Mouse (Mus musculus) cerebellum, adult (tissue): ENCODE measurements around the gene Kiss1r.
A peak's percentile ranks its signal among the peaks of the same experiment; 100 is the strongest.
"Not testable (repeated sequence)": the region's sequence is repeated elsewhere in the genome, so short reads cannot be mapped to it uniquely, and the experiment has no call there.

ENCODE experiments used
- ATAC-seq: cut with Nextera tagmentation; 2 replicates; pipeline ENCODE4 v1.9.2; 2017; ENCODE audit warnings: mild to moderate bottlenecking, moderate library complexity, mixed read lengths; ENCODE audit not compliant: insufficient number of reproducible peaks, low FRiP score, low TSS enrichment

Gene Kiss1r

DNA sequence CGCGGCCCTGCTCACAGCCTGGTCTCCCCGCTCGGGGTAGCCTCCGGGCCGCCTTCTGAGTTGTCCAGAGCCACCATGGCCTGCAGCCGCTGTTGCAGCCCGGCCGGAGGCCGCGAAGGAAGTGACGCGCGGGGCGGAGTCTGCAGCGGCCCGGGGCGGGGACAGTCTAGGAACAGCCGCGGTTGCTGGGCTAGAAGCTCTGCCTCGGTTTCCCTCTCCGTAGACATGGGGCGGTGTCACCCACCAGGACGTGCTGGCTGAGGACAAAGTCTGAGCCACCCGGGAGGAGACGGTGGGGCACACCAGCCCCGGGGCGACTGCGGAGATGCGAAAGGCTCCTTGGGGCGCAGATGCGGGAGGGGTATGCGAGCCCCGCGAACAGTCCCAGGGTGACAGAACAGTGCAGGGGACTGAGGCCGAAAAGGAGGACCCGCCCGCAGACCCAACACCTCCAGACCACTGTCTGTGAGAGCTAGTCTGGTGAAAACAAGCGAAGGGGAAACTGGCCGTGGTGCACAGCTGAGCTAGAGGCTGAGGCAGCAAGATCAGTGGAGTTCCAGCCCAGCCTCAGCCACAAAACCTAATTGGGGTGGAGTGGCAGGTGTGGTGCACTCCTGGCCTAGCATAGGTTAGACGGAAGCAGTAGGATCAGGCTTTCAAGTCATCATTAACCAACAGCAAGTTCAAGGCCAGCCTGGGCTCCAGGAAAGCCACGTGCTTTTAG, at the start of gene Kiss1r:
Gene Kiss1r (plus strand): TSS at position 164 of the 724 bp plus-strand sequence.
- peak; percentile 69 for ATAC-seq

DNA sequence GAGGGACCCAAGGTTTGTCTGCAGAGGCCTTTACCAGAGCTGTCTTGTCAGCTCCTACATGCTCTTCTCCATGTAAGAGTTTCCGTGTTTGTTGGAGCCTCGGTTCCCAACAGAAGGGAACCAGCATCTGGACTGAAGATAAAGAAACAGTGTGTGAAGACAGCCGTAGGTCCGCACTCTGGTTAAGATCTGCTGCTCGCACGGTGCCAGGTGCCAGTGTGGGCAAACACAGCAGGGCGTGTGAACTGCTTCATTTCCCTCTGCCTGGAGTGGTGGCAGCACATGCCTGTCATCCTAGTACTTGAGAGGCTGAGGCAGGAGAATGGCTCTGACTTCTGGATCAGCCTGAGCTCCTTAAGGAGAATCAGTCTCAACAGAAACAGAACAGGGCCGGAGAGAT, 44.9 kb upstream of the Kiss1r start:
- ATAC-seq: no peak

DNA sequence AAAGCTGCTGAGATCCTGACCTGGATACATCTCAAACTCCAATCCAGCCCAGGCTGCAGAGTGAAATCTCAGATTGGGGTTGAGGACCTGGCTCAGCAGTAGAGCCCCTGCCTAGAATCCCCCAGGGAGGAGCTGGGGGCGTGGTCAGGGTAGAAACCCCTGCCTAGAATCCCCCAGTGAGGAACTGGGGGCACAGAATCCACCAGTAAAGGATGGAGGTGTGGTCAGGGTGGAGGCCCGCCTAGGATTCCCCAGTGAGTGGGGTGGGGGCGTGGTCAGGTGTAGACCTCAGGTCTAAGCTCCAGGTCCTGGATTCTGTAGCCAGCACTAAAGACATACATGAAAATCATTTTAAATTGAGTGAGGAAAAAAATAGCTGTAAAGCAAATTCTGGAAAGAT, 43.9 kb upstream of the Kiss1r start:
- ATAC-seq: no peak

- ATAC-seq: no peak
These were observed 43.5 kb upstream of the Kiss1r start for GRCm38 (mm10) chr10:79873313-79873712.

DNA sequence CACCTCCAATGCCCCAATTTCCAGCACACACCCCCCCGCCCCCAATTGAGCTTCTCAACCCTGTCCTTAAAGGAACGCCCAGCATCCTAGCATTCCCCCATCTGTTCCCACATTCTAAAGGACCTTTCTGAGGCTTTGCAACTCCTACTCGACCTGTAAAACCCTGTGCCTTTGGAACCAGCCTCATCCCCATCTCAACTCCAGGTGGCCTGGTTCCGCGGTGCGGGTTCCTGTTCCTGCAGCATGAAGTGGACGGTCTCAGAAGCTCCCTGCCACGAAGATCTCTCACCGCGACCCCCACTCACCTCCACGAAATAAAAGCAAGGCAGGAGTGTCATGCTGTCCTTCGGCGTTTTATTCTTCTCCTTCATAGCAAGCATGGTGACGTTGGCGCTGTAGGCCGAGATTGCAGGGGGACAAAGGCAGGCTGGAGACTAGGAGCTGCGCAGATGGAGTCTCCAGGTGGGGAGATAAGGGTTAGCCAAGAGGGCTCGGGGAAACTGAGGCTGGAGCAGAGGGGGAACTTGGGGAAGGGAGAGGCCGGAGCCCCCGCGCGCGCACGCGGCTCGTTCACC, 43.0 kb upstream of the Kiss1r start:
- ATAC-seq: no peak

GRCm38 (mm10) chr10:79874290-79874862, 42.4 kb upstream of the Kiss1r start, which contains the start of the genes Prtn3 and Plppr3:
TSS of gene Prtn3 (plus strand) at chr10:79874476.
TSS of gene Plppr3 (minus strand) at chr10:79874634.
- ATAC-seq: peak; percentile 45; the same call in 1 of the 2 replicates

GRCm38 (mm10) chr10:79877174-79877573, 39.6 kb upstream of the Kiss1r start:
- ATAC-seq: no peak

DNA sequence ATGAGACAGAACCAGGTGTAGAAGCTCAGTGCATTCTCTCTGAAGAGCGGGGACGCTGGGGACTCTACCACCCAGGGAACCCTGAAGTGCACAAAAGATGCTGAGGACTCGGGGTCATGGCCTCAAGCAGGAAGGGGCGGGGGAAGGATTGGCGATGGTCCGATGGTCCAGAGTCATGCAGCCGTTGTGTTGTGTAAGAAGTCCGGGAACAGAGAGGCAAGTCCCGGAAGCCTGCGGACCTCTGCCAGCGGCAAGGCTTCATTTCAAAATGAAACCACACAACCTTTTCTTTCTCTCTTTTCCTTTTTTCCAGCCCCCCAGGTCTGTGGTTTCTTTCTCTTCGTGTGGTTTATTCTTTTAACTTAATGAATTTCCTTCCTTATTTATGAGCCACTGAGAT, 39.0 kb upstream of the Kiss1r start:
- ATAC-seq: no peak

GRCm38 (mm10) chr10:79879527-79879926, 37.2 kb upstream of the Kiss1r start:
- no peak for ATAC-seq

DNA sequence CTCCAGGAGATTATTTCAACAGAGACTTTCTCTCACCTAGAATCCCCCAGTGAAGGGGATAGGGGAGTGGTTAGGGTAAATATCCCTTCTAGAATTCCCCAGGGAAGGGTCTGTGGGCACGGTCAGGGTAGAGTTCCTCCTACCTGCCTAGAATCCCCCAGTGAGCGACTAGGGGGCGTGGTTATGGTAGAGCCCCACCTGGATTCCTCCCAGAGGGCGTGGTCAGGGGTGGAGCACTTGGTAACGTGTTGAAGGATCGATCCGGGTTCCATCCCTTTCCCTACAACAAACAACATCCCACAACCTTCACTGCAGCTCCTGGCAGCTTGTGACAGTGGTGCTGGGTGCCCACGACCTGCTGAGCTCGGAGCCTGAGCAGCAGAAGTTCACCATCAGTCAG, 36.0 kb upstream of the Kiss1r start:
- ATAC-seq: no peak

DNA sequence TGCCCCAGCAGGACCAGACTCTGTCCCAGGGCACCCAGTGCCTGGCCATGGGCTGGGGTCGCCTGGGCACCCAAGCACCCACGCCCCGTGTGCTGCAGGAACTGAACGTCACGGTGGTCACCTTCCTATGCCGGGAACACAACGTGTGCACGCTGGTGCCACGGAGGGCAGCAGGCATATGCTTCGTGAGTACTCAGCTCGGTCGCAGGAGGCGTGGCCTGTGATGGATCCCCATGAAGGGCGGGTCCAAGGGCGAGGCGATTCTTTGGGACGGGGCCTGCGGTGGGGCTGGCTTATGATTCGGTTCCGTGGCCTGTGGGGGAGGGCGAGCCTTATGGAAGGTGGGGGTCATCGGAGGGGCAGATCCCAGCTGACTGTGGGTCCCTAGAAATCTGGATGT, 34.8 kb upstream of the Kiss1r start:
- no peak for ATAC-seq

DNA sequence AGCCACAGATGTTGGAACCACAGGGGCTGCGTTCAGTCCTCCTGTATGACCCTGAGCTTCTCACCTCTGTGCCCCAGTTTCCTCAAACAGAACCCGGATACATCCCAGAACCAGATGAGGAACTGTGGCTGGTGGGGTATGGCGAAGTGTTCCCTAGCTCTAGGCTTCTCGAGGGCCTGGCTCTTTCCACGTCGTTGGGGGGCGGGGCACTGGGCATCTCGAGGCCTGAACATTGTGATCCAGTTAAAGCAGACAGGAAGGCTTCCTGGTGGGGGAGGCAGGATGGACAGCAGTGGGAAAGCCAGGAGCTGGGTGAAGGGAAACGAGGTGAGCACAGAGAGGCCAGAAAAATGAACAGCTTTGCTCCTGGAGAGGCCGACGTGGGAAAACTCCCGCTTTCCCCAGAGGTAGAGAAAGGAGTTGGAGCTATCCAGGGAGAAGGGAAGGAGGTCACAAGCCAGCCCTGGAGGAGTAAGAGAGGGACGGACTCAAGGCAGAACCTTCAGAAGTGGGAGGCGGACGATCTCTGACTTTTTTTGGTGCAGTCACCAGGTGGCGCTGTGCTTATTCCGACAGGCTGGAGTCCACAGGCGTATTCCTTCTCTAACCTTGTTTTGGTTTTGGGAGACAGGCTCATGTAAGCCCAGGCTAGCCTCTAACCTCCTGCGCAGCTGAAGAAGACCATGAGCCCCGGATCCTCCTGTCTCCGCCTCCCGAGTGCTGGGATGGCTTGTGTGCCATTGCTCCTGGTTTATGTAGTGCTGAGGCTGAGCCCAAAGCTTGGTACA, 33.3 kb upstream of the Kiss1r start:
- ATAC-seq: peak; percentile 64; the same call in 1 of the 2 replicates

GRCm38 (mm10) chr10:79884446-79884845, 32.3 kb upstream of the Kiss1r start:
- no peak for ATAC-seq

DNA sequence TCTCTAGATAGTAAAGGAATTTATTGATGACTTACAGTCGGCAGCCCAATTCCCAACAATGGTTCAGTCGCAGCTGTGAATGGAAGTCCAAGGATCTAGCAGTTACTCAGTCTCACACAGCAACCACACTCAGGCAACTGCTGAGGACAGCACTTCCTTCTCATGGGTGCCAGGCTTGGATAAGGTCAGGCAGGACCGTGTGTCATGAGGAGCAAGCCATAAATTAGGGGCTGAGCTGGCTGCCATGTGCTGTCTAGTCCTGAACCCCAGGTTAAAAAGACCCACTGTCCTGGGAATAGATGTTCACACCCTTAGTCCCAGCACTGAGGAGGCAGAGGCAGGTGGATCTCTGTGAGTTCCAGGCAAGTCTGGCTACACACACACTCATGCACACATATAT, 31.8 kb upstream of the Kiss1r start:
- not testable (repeated sequence) for ATAC-seq

DNA sequence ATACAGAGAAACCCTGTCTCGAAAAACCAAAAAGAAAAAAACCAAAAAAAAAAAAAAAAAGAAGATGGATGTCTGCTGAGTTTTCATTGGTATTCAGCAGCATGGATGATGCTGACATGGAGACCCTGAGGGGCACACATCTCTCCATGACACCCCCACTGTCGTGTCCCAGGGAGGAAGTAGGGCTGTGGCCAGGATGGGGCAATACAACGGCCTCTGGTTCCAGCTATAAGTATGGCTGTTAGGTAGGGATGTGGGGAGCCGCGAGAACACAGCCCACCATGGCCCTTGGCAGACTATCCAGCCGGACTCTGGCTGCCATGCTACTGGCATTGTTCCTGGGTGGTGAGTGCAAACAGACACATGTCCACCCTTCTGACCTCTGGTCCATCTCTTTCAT, 30.7 kb upstream of the Kiss1r start, which contains the start of gene Elane:
Gene Elane (plus strand): TSS at position 194 of the 400 bp plus-strand sequence.
- ATAC-seq: no peak

DNA sequence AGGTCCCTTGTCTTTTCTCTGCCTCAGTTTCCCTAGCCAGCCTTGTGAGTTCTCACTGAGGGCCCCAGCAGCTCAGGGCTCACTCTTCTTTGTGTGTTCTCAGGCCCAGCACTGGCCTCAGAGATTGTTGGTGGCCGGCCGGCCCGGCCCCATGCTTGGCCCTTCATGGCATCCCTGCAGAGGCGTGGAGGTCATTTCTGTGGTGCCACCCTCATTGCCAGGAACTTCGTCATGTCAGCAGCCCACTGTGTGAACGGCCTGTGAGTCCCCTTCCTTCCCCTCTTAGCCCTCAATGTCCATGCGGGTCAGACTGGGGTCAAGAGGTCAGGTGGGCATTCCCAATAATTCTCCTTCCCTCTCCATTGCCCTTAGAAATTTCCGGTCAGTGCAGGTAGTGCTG, 30.2 kb upstream of the Kiss1r start:
- ATAC-seq: no peak

GRCm38 (mm10) chr10:79889386-79889785, 27.4 kb upstream of the Kiss1r start:
- ATAC-seq: no peak

- ATAC-seq: no peak
These were observed 26.1 kb upstream of the Kiss1r start, which contains the start of gene Cfd for GRCm38 (mm10) chr10:79890670-79891069. TSS of gene Cfd (plus strand) at chr10:79890853.

DNA sequence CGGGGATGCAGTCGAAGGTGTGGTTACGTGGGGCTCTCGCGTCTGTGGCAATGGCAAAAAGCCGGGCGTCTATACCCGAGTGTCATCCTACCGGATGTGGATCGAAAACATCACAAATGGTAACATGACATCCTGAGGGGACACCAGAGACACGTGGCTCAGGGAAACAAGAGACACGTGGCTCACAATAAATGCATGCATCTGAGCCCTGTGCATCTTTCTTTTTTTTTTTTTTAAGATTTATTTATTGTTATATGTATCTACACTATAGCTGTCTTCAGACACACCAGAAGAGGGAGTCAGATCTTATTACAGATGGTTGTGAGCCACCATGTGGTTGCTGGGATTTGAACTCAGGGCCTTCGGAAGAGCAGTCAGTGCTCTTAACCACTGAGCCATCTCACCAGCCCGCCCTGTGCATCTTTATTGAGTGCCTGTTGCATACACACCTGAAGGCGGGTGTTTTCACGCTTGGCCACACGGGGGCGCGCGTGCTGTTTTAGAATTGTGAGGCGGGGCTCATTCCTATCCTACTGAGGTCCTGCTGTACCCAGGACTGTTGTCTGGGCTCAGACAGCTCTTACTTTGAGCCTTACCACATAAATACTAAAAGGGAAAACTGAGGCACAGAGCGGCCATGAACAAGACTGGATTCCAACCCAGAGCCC, 24.2 kb upstream of the Kiss1r start:
- ATAC-seq: not testable (repeated sequence)

GRCm38 (mm10) chr10:79896306-79896705, 20.5 kb upstream of the Kiss1r start:
- ATAC-seq: no peak
